Mouse (Mus musculus) C2C12 (cell line): Measurements from ENCODE around the gene Kpna7.
"Not testable (repeated sequence)": the region's sequence is repeated elsewhere in the genome, so short reads cannot be mapped to it uniquely, and the experiment has no call there.

Experiments used
- CTCF ChIP-seq: IDR thresholded peaks from one replicate; pipeline ENCODE4 v1.5.1; 2011; ENCODE audit not compliant: control insufficient read depth, insufficient read depth, insufficient read length
- MAX ChIP-seq: IDR thresholded peaks from one replicate; pipeline ENCODE4 v1.6.1; 2011; ENCODE audit warnings: mild to moderate bottlenecking, control low read depth
- MYOG ChIP-seq: IDR thresholded peaks from one replicate; pipeline ENCODE4 v1.6.1; 2011; ENCODE audit not compliant: control insufficient read depth, insufficient read length; ENCODE audit errors: extremely low read depth
- USF1 ChIP-seq: IDR thresholded peaks from one replicate; pipeline ENCODE4 v1.6.1; 2011; ENCODE audit warnings: low read depth, mild to moderate bottlenecking, control low read depth, moderate library complexity

GRCm38 (mm10) chr5:145083201-145083600 lies 629 bp downstream of the Kpna7 start:
- TF ChIP-seq CTCF, MYOG, MAX, USF1: not testable (repeated sequence)
